Mouse (Mus musculus) bone marrow, adult 2 months (tissue): ENCODE measurements around the gene Atp5mpl. TPM values are rescaled to one million over a fixed set of nuclear protein-coding genes. Genes with fewer than 3 reads are reported as not detected.
"Not testable (repeated sequence)": the region's sequence is repeated elsewhere in the genome, so short reads cannot be mapped to it uniquely, and the experiment has no call there.

Experiments
- H3K27ac ChIP-seq: fragments of 200-500 bp; 2 replicates; pipeline ENCODE4 v1.5.1; 2012; ENCODE audit warnings: low read depth, mild to moderate bottlenecking, control low read depth, inconsistent platforms, low read length; ENCODE audit not compliant: control insufficient read depth, poor library complexity, insufficient read depth
- H3K4me1 ChIP-seq: fragments of 200-500 bp; 2 replicates; pipeline ENCODE4 v1.6.1; 2011; ENCODE audit warnings: low read length; ENCODE audit not compliant: control insufficient read depth, insufficient read depth
- H3K4me3 ChIP-seq: fragments of 200-500 bp; replicated peaks from 2 replicates; pipeline ENCODE3; 2011; ENCODE audit warnings: mild to moderate bottlenecking, low read depth, low read length, control low read depth; ENCODE audit not compliant: control insufficient read depth
- CTCF ChIP-seq: fragments of 200-500 bp; IDR thresholded peaks from 2 replicates; pipeline ENCODE4 v1.5.1; 2011; ENCODE audit warnings: low read length, control low read depth; ENCODE audit not compliant: control insufficient read depth, insufficient read depth
- POLR2A ChIP-seq: fragments of 200-500 bp; IDR thresholded peaks from 2 replicates; pipeline ENCODE4 v1.6.1; 2011; ENCODE audit warnings: low read depth, mild to moderate bottlenecking, control low read depth, low read length, borderline replicate concordance; ENCODE audit not compliant: control insufficient read depth
- WGBS: fragments of 180-500 bp; shearing (Covaris S2); methylation state at CpG from one replicate; pipeline ENCODE4 v1.1.7; 2018; 5-methylcytosine and 5-hydroxymethylcytosine counted together
- polyA plus RNA-seq: library from polyadenylated mRNA; stranded (reverse); fragments of >200 nt; gene quantifications from 2 replicates; pipeline ENCODE4 v1.2.4, GENCODE M21; 2011; ENCODE audit warnings: low replicate concordance; ENCODE audit not compliant: missing spikeins, insufficient read depth, insufficient read length

The Atp5mpl gene
- polyA plus RNA-seq, 1 experiment: 196 TPM

DNA sequence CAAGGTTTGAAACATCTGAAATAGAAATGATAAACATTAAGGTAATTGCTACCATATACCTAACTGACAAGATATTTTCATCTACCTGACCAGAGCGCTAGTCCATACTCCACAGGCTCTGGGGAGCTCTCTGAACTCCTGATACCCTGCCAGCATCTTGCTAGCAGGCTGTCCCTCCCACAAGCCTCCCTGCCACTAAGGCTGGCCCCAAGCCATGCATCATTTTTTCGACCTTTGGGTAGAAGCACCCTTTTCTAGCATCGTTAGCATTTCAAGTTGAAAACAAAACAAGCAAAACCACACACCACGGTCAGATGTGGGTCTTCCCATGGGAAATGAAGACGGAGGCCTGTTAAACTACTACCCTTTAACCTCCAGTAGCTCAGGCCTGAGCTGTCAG lies 3.4 kb downstream of the Atp5mpl start:
- Histone ChIP-seq H3K27ac (no peak overlapping the region), H3K4me1 (no peaks in the 10 kb centered on the region; the same call in 1 of the 2 replicates), H3K4me3 (no peak overlapping the region)
- TF ChIP-seq CTCF: no peak
- TF ChIP-seq POLR2A: no peak
- 75% methylated on average over 5 of the region's 5 CpGs for WGBS

DNA sequence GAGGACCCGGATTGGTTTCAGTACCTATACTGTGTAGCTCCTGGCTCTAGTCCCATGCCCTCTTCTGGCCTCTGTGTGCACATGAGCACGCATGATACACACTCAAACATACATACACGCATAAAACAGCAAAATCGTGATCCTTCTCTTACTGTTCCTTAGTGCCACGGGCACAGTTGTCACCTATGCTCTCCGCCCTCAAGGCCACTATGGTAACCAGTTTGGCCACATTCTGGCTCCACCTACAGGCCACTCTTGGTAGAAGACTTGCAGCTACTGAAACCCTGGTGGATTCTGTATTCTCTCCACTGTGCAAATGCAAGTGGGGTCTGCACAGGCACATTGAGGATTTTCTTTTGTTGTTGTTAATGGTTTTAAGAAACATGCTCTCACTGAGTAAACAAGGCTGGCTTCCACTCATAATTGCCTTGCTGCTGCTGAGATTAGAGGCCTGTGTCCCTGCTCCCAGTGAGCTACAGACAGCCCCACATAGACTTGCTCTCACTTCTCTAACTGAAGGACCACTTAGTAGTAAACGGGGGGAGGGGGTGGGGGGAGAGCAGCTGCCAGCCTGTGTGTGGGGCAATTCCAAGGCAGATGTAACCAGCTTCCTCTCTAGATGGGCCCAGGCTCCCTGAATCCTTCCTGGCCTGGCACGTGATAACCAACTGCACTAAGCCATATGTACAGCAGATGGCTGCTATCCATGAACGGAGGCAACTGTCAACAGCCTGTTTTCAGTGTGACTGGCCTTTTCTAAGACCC lies 8.5 kb downstream of the Atp5mpl start:
- H3K27ac ChIP-seq: no peak overlapping the region
- H3K4me1 ChIP-seq: no peaks in the 10 kb centered on the region; the same call in 1 of the 2 replicates
- WGBS: 34% methylated on average over 9 of the region's 9 CpGs
- no peak overlapping the region for H3K4me3 ChIP-seq
- no peak for TF ChIP-seq POLR2A
- TF ChIP-seq CTCF: peak; percentile 74

DNA sequence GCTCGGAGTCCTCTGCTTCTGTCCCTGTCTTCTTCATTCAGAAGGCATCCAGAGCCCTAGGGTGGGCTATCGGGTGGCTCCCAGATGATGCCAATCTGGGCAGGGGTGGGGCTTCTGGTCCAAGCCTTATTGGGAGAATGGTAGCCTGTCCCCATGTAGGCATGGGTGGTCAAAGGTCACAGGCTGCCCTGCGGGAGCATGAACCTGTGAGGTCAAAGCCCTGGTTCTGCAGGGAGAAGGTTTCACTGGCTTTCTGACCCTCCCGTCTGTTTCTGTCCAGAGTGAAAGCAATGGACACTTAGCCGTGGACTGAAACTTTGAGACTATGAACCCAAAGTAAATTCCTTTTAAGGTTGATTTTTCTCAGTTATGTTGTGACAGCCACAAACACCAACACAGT lies 10.6 kb downstream of the Atp5mpl start:
- no peaks in the 10 kb centered on the region; the same call in 1 of the 2 replicates for H3K4me1 ChIP-seq
- WGBS: 81% methylated on average over 5 of the region's 5 CpGs
- no peak overlapping the region for H3K27ac ChIP-seq
- H3K4me3 ChIP-seq: no peak overlapping the region
- no peak for TF ChIP-seq POLR2A
- no peak for TF ChIP-seq CTCF

DNA sequence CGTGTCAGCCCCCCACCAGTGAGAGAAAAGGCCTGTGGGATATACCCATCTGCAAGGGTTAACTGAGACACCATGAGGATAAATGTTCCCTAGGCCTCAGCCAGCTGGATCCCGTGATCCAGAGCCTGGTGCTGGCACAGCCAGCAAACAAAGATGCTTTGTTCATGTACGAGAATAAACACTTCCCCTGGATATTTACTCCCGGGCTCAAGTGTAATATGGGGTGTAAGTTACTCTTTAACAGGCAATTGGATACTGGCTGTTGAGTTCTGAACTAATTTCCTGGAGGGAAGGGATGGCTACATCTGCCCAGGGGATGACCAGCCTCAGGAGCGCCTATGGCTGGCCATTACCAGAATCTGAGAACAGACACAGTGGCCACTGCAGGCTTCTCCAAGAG lies 15.1 kb downstream of the Atp5mpl start:
- no peaks in the 10 kb centered on the region for H3K4me1 ChIP-seq
- no peak overlapping the region for H3K4me3 ChIP-seq
- WGBS: 71% methylated on average over 5 of the region's 5 CpGs
- no peak for TF ChIP-seq POLR2A
- no peak overlapping the region for H3K27ac ChIP-seq

DNA sequence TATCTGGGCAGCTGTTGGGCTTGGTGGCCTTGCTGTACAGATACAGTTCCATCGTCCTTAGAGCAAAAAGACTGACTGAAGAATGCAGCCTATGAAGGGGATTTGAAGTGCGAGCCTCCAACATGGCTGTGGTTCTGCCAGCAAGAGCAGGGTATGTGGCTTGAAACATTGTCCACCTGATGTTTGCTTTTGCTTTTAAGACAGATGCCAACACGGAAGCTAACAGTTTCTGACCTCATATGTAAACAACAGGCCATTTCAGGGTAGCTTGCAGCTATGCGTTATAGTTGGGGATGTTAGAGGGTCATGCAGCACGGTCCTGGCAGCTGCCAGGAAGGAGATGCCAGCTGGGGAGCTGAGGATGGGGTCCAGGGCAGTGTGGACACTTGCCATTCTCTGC lies 16.3 kb downstream of the Atp5mpl start:
- peaks cover under 1% of the 10 kb centered on the region; the same call in 1 of the 2 replicates for H3K4me1 ChIP-seq
- WGBS: 84% methylated on average over 5 of the region's 5 CpGs
- TF ChIP-seq POLR2A (no peak), CTCF (no peak)
- H3K4me3 ChIP-seq: no peak overlapping the region
- no peak overlapping the region for H3K27ac ChIP-seq

DNA sequence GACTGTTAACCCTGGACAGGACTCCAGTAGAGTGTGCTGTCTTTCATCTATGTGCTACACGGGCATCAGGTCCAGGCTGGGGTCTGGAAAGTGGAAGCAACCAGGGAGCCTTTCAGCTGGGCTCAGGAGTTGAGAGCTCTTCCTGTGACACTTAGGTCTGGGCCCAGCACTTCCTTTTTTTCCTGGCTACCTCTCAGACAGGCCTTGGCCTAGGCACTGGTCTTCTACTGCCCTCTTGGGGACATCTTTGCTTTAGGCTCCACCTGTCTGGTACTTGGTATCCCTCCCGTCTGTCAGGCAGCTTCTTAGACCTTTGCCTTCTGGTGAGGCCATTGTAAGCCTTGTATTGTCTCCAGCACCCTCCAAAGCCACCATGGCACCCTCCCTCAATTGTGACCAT lies 20.1 kb downstream of the Atp5mpl start:
- H3K27ac ChIP-seq: peak overlapping the region; percentile 30; the same call in 1 of the 2 replicates
- TF ChIP-seq CTCF: peak; percentile 95
- TF ChIP-seq POLR2A: no peak
- no peak overlapping the region for H3K4me3 ChIP-seq
- WGBS: 2% methylated on average over 2 of the region's 2 CpGs
- peaks cover 5% of the 10 kb centered on the region; the same call in 1 of the 2 replicates for H3K4me1 ChIP-seq

DNA sequence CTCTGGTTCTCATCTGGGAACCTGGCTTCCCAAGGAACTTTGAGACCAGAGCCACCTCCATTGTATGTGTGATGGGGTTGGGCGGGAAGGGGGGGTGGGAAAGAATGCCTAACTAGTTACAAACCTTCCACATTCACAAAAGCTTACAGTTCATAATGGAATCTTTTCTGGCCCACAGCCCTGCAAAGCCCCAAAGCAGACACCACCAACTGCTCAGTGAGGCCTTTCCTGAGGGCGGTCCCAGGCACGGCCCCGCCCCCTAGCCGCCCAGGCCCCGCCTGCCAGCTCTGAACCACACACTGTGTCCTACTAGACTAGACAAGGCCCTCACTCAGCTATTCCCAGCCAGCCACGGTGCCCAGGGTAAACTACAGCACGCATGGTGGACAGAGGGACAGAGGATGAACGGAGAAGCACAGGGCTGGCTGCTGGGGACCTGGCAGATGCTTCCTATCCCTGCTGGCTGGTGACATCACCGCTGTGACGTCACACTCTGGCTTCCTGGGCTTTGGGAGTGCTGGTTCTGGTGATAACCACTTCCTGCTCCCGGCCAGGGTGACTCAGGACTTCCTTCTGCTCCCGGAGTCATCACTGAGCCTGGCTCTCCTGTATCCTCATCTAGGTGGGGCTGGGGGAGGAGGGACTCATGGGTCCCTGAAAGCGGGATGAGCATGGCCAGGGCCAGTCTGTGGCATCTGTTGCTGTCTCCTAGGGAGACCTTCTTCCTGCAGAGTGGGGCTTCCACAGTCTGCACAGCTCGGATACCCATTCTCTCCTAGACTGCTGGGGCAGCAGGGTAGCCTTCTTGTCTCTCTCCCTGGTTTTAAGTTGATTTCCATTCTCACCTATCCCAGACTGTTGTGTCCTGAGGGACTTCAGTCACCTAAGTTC lies 20.8 kb downstream of the Atp5mpl start:
- 7% methylated on average over 12 of the region's 15 CpGs for WGBS
- H3K4me1 ChIP-seq, H3K4me3 ChIP-seq: not testable (repeated sequence)
- H3K27ac ChIP-seq: peak overlapping the region; percentile 30

DNA sequence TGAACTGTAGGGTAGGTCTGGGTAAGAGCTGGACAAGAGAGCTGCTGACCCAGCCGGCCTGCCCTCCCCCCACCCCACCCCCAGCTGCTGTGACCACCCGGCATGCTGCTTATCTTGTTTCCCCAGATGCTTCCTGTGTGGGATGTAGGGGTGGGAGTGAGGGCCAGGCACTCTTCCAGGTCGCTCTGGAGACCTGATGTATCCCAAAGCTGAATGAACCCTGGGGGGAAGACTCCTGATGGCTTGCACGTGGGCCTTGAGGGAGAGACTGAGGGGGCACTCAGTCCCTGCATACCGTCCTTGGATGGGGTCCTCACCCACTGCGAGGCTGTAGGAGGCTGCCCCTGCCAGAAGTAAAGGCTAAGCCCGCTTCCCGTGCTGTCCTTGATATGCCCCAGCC lies 21.7 kb downstream of the Atp5mpl start:
- H3K4me1 ChIP-seq: peaks cover 5% of the 10 kb centered on the region; the same call in 1 of the 2 replicates

DNA sequence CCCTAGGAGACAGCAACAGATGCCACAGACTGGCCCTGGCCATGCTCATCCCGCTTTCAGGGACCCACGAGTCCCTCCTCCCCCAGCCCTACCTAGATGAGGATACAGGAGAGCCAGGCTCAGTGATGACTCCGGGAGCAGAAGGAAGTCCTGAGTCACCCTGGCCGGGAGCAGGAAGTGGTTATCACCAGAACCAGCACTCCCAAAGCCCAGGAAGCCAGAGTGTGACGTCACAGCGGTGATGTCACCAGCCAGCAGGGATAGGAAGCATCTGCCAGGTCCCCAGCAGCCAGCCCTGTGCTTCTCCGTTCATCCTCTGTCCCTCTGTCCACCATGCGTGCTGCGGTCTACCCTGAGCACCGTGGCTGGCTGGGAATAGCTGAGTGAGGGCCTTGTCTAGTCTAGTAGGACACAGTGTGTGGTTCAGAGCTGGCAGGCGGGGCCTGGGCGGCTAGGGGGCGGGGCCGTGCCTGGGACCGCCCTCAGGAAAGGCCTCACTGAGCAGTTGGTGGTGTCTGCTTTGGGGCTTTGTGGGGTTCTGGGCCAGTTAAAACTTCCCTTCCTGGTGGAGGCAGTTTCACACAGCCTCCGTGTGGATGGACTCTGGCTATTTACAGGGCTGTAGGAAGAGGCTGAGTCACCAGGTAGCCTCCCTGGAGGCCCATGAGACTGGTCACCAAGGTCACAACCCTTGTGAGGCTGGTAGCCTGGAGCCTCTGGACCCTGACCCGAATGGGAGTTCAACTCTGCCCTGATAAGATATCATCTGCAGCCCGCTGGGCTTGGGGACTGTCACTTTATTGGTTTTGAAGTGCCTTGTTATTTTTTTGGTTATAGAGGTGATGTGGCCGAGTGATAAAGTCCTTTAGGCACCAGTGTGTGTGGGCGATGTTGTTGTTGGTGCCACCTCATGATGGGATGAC lies 22.5 kb downstream of the Atp5mpl start:
- H3K27ac ChIP-seq: peak overlapping the region; percentile 61
- not testable (repeated sequence) for H3K4me1 ChIP-seq, H3K4me3 ChIP-seq
- 5% methylated on average over 17 of the region's 20 CpGs for WGBS

More for the DNA sequence above, 21.7 kb downstream of the Atp5mpl start:
- TF ChIP-seq CTCF: no peak
- no peak for TF ChIP-seq POLR2A
- Histone ChIP-seq H3K27ac (peak overlapping the region; percentile 27), H3K4me3 (no peak overlapping the region)
- WGBS: 5% methylated on average over 8 of the region's 8 CpGs
